Mouse (Mus musculus) testis, adult 2 months (tissue): ENCODE data around the gene Mier2.

ENCODE experiments used
- CTCF ChIP-seq: fragments of 200-500 bp; IDR thresholded peaks from 2 replicates; pipeline ENCODE4 v1.5.1; 2012; ENCODE audit warnings: low read depth, mild to moderate bottlenecking, inconsistent platforms, low read length, moderate library complexity; ENCODE audit not compliant: control insufficient read depth, insufficient read depth, insufficient replicate concordance
- POLR2A ChIP-seq: fragments of 200-500 bp; IDR thresholded peaks from 2 replicates; pipeline ENCODE4 v1.6.1; 2012; ENCODE audit warnings: low read depth, mild to moderate bottlenecking, inconsistent platforms, low read length, moderate library complexity; ENCODE audit not compliant: control insufficient read depth

DNA sequence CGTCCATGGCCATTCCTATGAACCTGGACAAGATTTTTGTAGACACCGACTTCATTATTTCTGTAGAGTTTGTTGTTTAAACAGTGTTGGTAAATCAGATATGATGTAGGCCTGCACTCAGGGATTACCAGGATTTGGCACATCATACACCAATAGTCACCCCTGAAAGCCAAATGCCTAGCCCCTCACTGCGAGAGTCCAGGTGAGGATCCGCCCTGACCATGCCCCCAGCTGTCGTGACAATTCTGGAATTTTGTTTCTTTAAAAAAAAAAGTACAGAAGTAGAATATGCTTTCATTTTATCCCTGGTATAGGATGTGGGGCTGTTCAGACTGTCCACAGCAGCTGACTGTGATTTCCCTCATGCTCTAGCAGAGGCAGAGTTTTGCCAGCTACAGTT lies 14.9 kb upstream of the Mier2 start:
- TF ChIP-seq POLR2A (no peak), CTCF (no peak)
